Mouse (Mus musculus) C2C12 (cell line): ENCODE measurements around the gene Sept9.

Experiments used
- CTCF ChIP-seq: IDR thresholded peaks from one replicate; pipeline ENCODE4 v1.5.1; 2011; ENCODE audit not compliant: control insufficient read depth, insufficient read depth, insufficient read length
- MAX ChIP-seq: IDR thresholded peaks from one replicate; pipeline ENCODE4 v1.6.1; 2011; ENCODE audit warnings: mild to moderate bottlenecking, control low read depth

GRCm38 (mm10) chr11:117336081-117336788 lies 136.8 kb downstream of the Sept9 start:
- no peak for TF ChIP-seq MAX
- no peak for TF ChIP-seq CTCF
